Mouse (Mus musculus) heart, postnatal 0 days (tissue): ENCODE results near the gene Zbtb46. TPM values are rescaled to one million over a fixed set of nuclear protein-coding genes. Genes with fewer than 3 reads are reported as not detected.

ENCODE experiments used
- ATAC-seq: fragments of 200-750 bp; cut with Nextera tagmentation; 2 replicates; pipeline ENCODE4 v1.8.0; 2017; ENCODE audit warnings: low read depth, moderate number of reproducible peaks, moderate library complexity; ENCODE audit not compliant: insufficient read depth
- DNase-seq: peaks from one replicate; pipeline ENCODE4 v3.0.0-alpha.2; 2016; ENCODE audit warnings: low spot score
- H3K27ac ChIP-seq: fragments of 300-500 bp; sonication (generic); 2 replicates; pipeline ENCODE4 v1.5.1; 2014; ENCODE audit warnings: low read depth, mild to moderate bottlenecking
- H3K27me3 ChIP-seq: fragments of 300-500 bp; sonication (generic); 2 replicates; pipeline ENCODE4 v1.6.1; 2014; ENCODE audit warnings: low read length, mixed read lengths; ENCODE audit not compliant: control insufficient read depth, insufficient read depth
- H3K36me3 ChIP-seq: fragments of 300-500 bp; sonication (generic); replicated peaks from 2 replicates; pipeline ENCODE4 v1.6.1; 2014; ENCODE audit warnings: low read length, mixed read lengths; ENCODE audit not compliant: control insufficient read depth, insufficient read depth
- H3K4me1 ChIP-seq: fragments of 300-500 bp; sonication (generic); 2 replicates; pipeline ENCODE4 v1.6.1; 2014; ENCODE audit warnings: antibody characterized with exemption; ENCODE audit not compliant: control insufficient read depth, insufficient read depth
- H3K4me2 ChIP-seq: fragments of 300-500 bp; sonication (generic); 2 replicates; pipeline ENCODE4 v1.6.1; 2014; ENCODE audit warnings: low read depth, mild to moderate bottlenecking, low read length, moderate library complexity
- H3K4me3 ChIP-seq: fragments of 300-500 bp; sonication (generic); 2 replicates; pipeline ENCODE4 v1.5.1; 2014; ENCODE audit warnings: low read depth, low read length
- H3K9ac ChIP-seq: fragments of 300-500 bp; sonication (generic); replicated peaks from 2 replicates; pipeline ENCODE4 v1.6.1; 2014; ENCODE audit warnings: low read depth, low read length, mixed read lengths
- H3K9me3 ChIP-seq: fragments of 300-500 bp; sonication (generic); replicated peaks from 2 replicates; pipeline ENCODE4 v1.6.1; 2016; ENCODE audit warnings: low read length; ENCODE audit not compliant: control insufficient read depth
- CTCF ChIP-seq: IDR thresholded peaks from 2 replicates; pipeline ENCODE4 v1.5.1; 2016; ENCODE audit warnings: antibody characterized with exemption, control low read depth, low read depth
- EP300 ChIP-seq: IDR thresholded peaks from 2 replicates; pipeline ENCODE4 v1.6.1; 2016; ENCODE audit warnings: antibody characterized with exemption, low read depth
- WGBS: fragments of 180-500 bp; shearing (Covaris S2); extraction: QIAGEN DNeasy Blood & Tissue Kit; methylation state at CpG from one replicate; pipeline ENCODE4 v1.1.7; 2014; 5-methylcytosine and 5-hydroxymethylcytosine counted together
- polyA plus RNA-seq: library from polyadenylated mRNA; unstranded; fragments of >200 nt; fragmentation: Nextera tagmentation; extraction: Ambion mirVana; gene quantifications from 2 replicates; pipeline ENCODE4 v1.2.1, GENCODE M21; 2015
- total RNA-seq: library from RNA; depleted of rRNA; stranded (reverse); fragments of >200 nt; gene quantifications from 2 replicates; pipeline ENCODE4 v1.2.3, GENCODE M21; 2014; ENCODE audit warnings: low replicate concordance

Gene Zbtb46
- total and polyA plus RNA-seq, 2 experiments from 2014 or later, result 7.5 to 18.4 TPM

- WGBS, result 79% methylated on average over 7 of the region's 7 CpGs
- Histone ChIP-seq H3K4me2 (no peak overlapping the region), H3K27ac (no peak overlapping the region), H3K27me3 (no peaks in the 10 kb centered on the region), H3K9ac (no peak overlapping the region), H3K36me3 (peaks cover 52% of the 10 kb centered on the region), H3K9me3 (no peaks in the 10 kb centered on the region), H3K4me1 (0 out of 2 replicates have a peak, but pooled peaks cover 5% of the 10 kb centered on the region), H3K4me3 (no peak overlapping the region)
- DNase-seq (no peak), ATAC-seq (no peak)
- TF ChIP-seq CTCF (no peak), EP300 (no peak)
These were observed 74.8 kb downstream of the Zbtb46 start for GRCm38 (mm10) chr2:181384463-181384862.

GRCm38 (mm10) chr2:181381631-181382306 is 77.5 kb downstream of the Zbtb46 start:
- no peak overlapping the region for H3K27ac ChIP-seq
- 86% methylated on average over 6 of the region's 6 CpGs for WGBS
- no peak for DNase-seq
- no peaks in the 10 kb centered on the region for H3K27me3 ChIP-seq
- TF ChIP-seq EP300, result no peak
- no peak for TF ChIP-seq CTCF
- H3K36me3 ChIP-seq, result peaks cover 60% of the 10 kb centered on the region
- no peak for ATAC-seq
- H3K4me3 ChIP-seq, result no peak overlapping the region
- 0 out of 2 replicates have a peak, but pooled peaks cover 5% of the 10 kb centered on the region for H3K4me1 ChIP-seq
- H3K9ac ChIP-seq, result no peak overlapping the region
- no peak overlapping the region for H3K4me2 ChIP-seq
- no peaks in the 10 kb centered on the region for H3K9me3 ChIP-seq

GRCm38 (mm10) chr2:181381107-181381506 is 78.1 kb downstream of the Zbtb46 start:
- Histone ChIP-seq H3K4me3 (no peak overlapping the region), H3K9me3 (no peaks in the 10 kb centered on the region), H3K27ac (no peak overlapping the region), H3K27me3 (no peaks in the 10 kb centered on the region), H3K36me3 (peaks cover 59% of the 10 kb centered on the region), H3K4me2 (no peak overlapping the region), H3K9ac (no peak overlapping the region), H3K4me1 (0 out of 2 replicates have a peak, but pooled peaks cover 5% of the 10 kb centered on the region)
- ATAC-seq (no peak), DNase-seq (no peak)
- TF ChIP-seq EP300 (no peak), CTCF (no peak)
- 81% methylated on average over 5 of the region's 5 CpGs for WGBS

GRCm38 (mm10) chr2:181380251-181380650 is 79.0 kb downstream of the Zbtb46 start:
- no peak overlapping the region for H3K27ac ChIP-seq
- 0 out of 2 replicates have a peak, but pooled peaks cover 3% of the 10 kb centered on the region for H3K4me1 ChIP-seq
- no peak overlapping the region for H3K4me2 ChIP-seq
- H3K36me3 ChIP-seq, result peaks cover 59% of the 10 kb centered on the region
- H3K9me3 ChIP-seq, result no peaks in the 10 kb centered on the region
- ATAC-seq, result no peak
- no peak overlapping the region for H3K9ac ChIP-seq
- TF ChIP-seq CTCF (no peak), EP300 (no peak)
- no peak overlapping the region for H3K4me3 ChIP-seq
- DNase-seq, result no peak
- 61% methylated on average over 5 of the region's 5 CpGs for WGBS
- H3K27me3 ChIP-seq, result no peaks in the 10 kb centered on the region

- no peak for DNase-seq
- no peaks in the 10 kb centered on the region for H3K9me3 ChIP-seq
- H3K4me1 ChIP-seq, result no peaks in the 10 kb centered on the region
- no peak within 1 kb of the TSS for H3K4me3 ChIP-seq
- WGBS, result 92% methylated on average over 12 of the region's 12 CpGs
- no peak for TF ChIP-seq EP300
- no peak for TF ChIP-seq CTCF
- H3K36me3 ChIP-seq, result peaks cover 59% of the 10 kb centered on the region
- no peak within 1 kb of the TSS for H3K27ac ChIP-seq
- no peak for ATAC-seq
- H3K4me2 ChIP-seq, result no peak within 1 kb of the TSS
- H3K9ac ChIP-seq, result no peak within 1 kb of the TSS
- no peaks in the 10 kb centered on the region for H3K27me3 ChIP-seq
These were observed 79.4 kb downstream of the Zbtb46 start, which contains the start of gene Lime1 for GRCm38 (mm10) chr2:181379778-181380177. Lime1 (plus strand) TSS chr2:181380078.

- WGBS, result 84% methylated on average over 5 of the region's 5 CpGs
- TF ChIP-seq EP300 (no peak), CTCF (no peak)
These were observed 80.5 kb downstream of the Zbtb46 start for GRCm38 (mm10) chr2:181378701-181379100.

More at GRCm38 (mm10) chr2:181378701-181379100, 80.5 kb downstream of the Zbtb46 start:
- H3K9me3 ChIP-seq, result no peaks in the 10 kb centered on the region
- H3K9ac ChIP-seq, result no peak overlapping the region
- no peaks in the 10 kb centered on the region for H3K27me3 ChIP-seq
- no peak for ATAC-seq
- H3K36me3 ChIP-seq, result peaks cover 56% of the 10 kb centered on the region
- no peak overlapping the region for H3K4me2 ChIP-seq
- no peak for DNase-seq
- no peaks in the 10 kb centered on the region for H3K4me1 ChIP-seq
- H3K27ac ChIP-seq, result no peak overlapping the region
- no peak overlapping the region for H3K4me3 ChIP-seq
